Mouse (Mus musculus) bone marrow, adult 2 months (tissue): ENCODE results near the gene H2-Eb2. TPM values are rescaled to one million over a fixed set of nuclear protein-coding genes. Genes with fewer than 3 reads are reported as not detected.

Source experiments
- H3K27ac ChIP-seq: fragments of 200-500 bp; 2 replicates; pipeline ENCODE4 v1.5.1; 2012; ENCODE audit warnings: low read depth, mild to moderate bottlenecking, control low read depth, inconsistent platforms, low read length; ENCODE audit not compliant: control insufficient read depth, poor library complexity, insufficient read depth
- H3K4me1 ChIP-seq: fragments of 200-500 bp; 2 replicates; pipeline ENCODE4 v1.6.1; 2011; ENCODE audit warnings: low read length; ENCODE audit not compliant: control insufficient read depth, insufficient read depth
- H3K4me3 ChIP-seq: fragments of 200-500 bp; replicated peaks from 2 replicates; pipeline ENCODE3; 2011; ENCODE audit warnings: mild to moderate bottlenecking, low read depth, low read length, control low read depth; ENCODE audit not compliant: control insufficient read depth
- CTCF ChIP-seq: fragments of 200-500 bp; IDR thresholded peaks from 2 replicates; pipeline ENCODE4 v1.5.1; 2011; ENCODE audit warnings: low read length, control low read depth; ENCODE audit not compliant: control insufficient read depth, insufficient read depth
- POLR2A ChIP-seq: fragments of 200-500 bp; IDR thresholded peaks from 2 replicates; pipeline ENCODE4 v1.6.1; 2011; ENCODE audit warnings: low read depth, mild to moderate bottlenecking, control low read depth, low read length, borderline replicate concordance; ENCODE audit not compliant: control insufficient read depth
- WGBS: fragments of 180-500 bp; shearing (Covaris S2); methylation state at CpG from one replicate; pipeline ENCODE4 v1.1.7; 2018; 5-methylcytosine and 5-hydroxymethylcytosine counted together
- polyA plus RNA-seq: library from polyadenylated mRNA; stranded (reverse); fragments of >200 nt; gene quantifications from 2 replicates; pipeline ENCODE4 v1.2.4, GENCODE M21; 2011; ENCODE audit warnings: low replicate concordance; ENCODE audit not compliant: missing spikeins, insufficient read depth, insufficient read length

H2-Eb2 gene
- polyA plus RNA-seq, 1 experiment: 0.60 TPM

DNA sequence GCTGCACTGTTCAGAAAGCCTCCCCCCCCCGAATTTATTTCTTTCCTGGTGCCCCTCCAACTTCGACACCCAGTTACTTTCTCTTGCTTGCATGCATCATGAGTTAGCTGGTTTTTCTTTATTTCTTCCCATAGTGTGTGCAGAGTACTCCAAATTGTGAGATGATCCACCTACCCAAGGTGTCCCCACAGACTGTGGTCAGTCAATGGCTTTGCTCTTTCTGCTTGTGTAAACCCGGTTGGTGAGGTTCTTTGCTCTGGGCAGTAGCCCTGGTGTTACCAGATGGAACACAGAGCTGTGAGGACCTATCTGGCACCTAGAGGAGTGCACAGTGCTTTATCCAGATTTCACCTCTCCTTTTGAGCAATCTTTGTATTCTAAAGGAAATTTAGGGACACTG is 37.3 kb upstream of the H2-Eb2 start:
- WGBS: 49% methylated on average over 3 of the region's 3 CpGs
- Histone ChIP-seq H3K27ac (peak overlapping the region; percentile 27; the same call in 1 of the 2 replicates), H3K4me1 (no peaks in the 10 kb centered on the region; the same call in 1 of the 2 replicates), H3K4me3 (no peak overlapping the region)
- TF ChIP-seq CTCF: no peak
- no peak for TF ChIP-seq POLR2A

GRCm38 (mm10) chr17:34291609-34292008 is 33.9 kb upstream of the H2-Eb2 start:
- Histone ChIP-seq H3K4me1 (no peaks in the 10 kb centered on the region; the same call in 1 of the 2 replicates), H3K27ac (no peak overlapping the region), H3K4me3 (no peak overlapping the region)
- TF ChIP-seq POLR2A (no peak; the same call in 1 of the 2 replicates), CTCF (no peak)
- 15% methylated on average over 8 of the region's 8 CpGs for WGBS

GRCm38 (mm10) chr17:34292570-34292969 is 32.9 kb upstream of the H2-Eb2 start:
- 87% methylated on average over 4 of the region's 4 CpGs for WGBS
- no peaks in the 10 kb centered on the region; the same call in 1 of the 2 replicates for H3K4me1 ChIP-seq
- H3K27ac ChIP-seq: peak overlapping the region; percentile 4; the same call in 1 of the 2 replicates
- no peak overlapping the region for H3K4me3 ChIP-seq
- TF ChIP-seq CTCF (no peak), POLR2A (no peak)

DNA sequence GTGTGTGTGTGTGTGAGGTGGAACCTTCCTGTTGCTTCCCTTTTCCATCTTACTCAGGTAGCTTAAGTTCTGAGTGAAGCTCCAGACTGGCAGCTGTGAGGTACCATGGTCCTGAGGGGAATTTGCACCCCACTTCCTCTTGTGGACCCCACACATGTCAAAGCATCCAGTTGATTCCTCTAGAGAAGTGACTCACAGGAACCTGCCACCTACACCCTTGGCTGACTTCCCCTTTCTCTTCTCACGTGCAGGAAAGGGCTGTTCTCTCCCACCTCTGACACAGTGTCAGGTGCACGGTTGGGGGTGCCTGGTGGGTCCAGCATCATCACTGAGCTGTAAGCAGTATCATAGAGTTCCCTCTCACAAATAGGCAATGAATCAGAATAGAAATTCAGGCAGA is 31.9 kb upstream of the H2-Eb2 start:
- TF ChIP-seq POLR2A (no peak), CTCF (no peak)
- H3K4me3 ChIP-seq: no peak overlapping the region
- H3K27ac ChIP-seq: peak overlapping the region; percentile 36; the same call in 1 of the 2 replicates
- 2% methylated on average over 2 of the region's 2 CpGs for WGBS
- H3K4me1 ChIP-seq: no peaks in the 10 kb centered on the region; the same call in 1 of the 2 replicates

GRCm38 (mm10) chr17:34294249-34294648 is 31.2 kb upstream of the H2-Eb2 start:
- Histone ChIP-seq H3K4me1 (no peaks in the 10 kb centered on the region; the same call in 1 of the 2 replicates), H3K4me3 (no peak overlapping the region), H3K27ac (no peak overlapping the region)
- WGBS: 77% methylated on average over 4 of the region's 4 CpGs
- no peak for TF ChIP-seq POLR2A
- no peak for TF ChIP-seq CTCF

DNA sequence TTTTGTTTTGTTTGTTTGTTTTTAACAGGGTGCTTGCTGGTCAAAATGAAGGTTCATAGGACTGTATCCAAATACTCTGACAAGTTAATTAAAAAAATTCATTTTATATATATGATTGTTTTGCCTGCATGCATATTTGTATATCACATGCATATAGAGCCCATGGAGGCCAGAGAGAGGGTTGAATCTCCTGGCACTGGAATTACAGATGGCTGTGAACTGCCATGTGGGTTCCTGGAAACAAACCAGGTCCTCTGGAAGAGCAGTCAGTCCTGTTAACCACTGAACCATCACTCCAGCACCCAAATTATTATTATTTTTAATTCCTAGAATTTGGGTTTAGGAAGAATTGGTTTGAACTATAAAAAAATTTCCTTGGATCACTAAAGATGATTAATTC is 30.2 kb upstream of the H2-Eb2 start:
- Histone ChIP-seq H3K27ac (peak overlapping the region; percentile 25; the same call in 1 of the 2 replicates), H3K4me3 (no peak overlapping the region), H3K4me1 (no peaks in the 10 kb centered on the region; the same call in 1 of the 2 replicates)
- TF ChIP-seq CTCF (no peak), POLR2A (no peak)

- peak overlapping the region; percentile 59 for H3K27ac ChIP-seq
- peaks cover 1% of the 10 kb centered on the region; the same call in 1 of the 2 replicates for H3K4me1 ChIP-seq
- WGBS: 27% methylated on average over 23 of the region's 23 CpGs
- H3K4me3 ChIP-seq: peak overlapping the region; percentile 41
- TF ChIP-seq POLR2A (no peak), CTCF (no peak)
Measured at GRCm38 (mm10) chr17:34295891-34296794, 29.3 kb upstream of the H2-Eb2 start.

DNA sequence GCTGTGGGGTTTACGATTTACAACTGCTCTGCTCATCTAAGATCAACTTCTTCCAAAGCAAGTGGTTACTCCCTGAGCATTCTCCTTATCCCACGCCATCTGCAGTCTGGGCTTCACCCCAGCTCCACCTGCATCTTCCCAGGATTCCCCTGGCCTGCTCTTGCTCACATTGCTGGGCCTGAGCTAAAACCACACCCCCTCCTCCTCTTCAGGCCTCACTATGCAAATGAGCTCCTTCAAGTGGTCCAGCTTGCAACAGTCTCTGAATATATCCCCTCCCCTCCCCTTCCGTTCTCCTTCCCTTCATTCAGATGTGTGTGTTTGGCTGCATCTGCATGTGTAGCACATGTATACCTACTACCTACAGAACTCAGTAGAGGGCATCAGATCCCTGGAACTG is 26.1 kb upstream of the H2-Eb2 start:
- Histone ChIP-seq H3K4me3 (no peak overlapping the region), H3K4me1 (peaks cover 1% of the 10 kb centered on the region; the same call in 1 of the 2 replicates), H3K27ac (no peak overlapping the region; the same call in 1 of the 2 replicates)
- TF ChIP-seq CTCF (no peak), POLR2A (no peak)
- WGBS: 70% methylated on average over 3 of the region's 3 CpGs
